Mouse (Mus musculus) kidney, embryonic 14.5 days (tissue): ENCODE measurements around the gene Gpha2. TPM values are rescaled to one million over a fixed set of nuclear protein-coding genes. Genes with fewer than 3 reads are reported as not detected.
A peak's percentile ranks its signal among the peaks of the same experiment; 100 is the strongest.

Experiments
- ATAC-seq: fragments of 200-750 bp; cut with Nextera tagmentation; 2 replicates; pipeline ENCODE4 v1.8.0; 2017; ENCODE audit warnings: moderate number of reproducible peaks, mild to moderate bottlenecking, moderate TSS enrichment, moderate library complexity; ENCODE audit not compliant: low FRiP score, low TSS enrichment
- H3K27ac ChIP-seq: fragments of 300-500 bp; sonication (generic); 2 replicates; pipeline ENCODE4 v1.5.1; 2014; ENCODE audit warnings: low read depth, mild to moderate bottlenecking, low read length, moderate library complexity, mixed read lengths
- H3K27me3 ChIP-seq: fragments of 300-500 bp; sonication (generic); 2 replicates; pipeline ENCODE4 v1.6.1; 2014; ENCODE audit warnings: mild to moderate bottlenecking, low read length; ENCODE audit not compliant: control insufficient read depth, insufficient read depth
- H3K36me3 ChIP-seq: fragments of 300-500 bp; sonication (generic); 2 replicates; pipeline ENCODE4 v1.6.1; 2014; ENCODE audit warnings: low read length, mixed read lengths; ENCODE audit not compliant: control insufficient read depth, insufficient read depth
- H3K4me1 ChIP-seq: fragments of 300-500 bp; sonication (generic); 2 replicates; pipeline ENCODE4 v1.6.1; 2014; ENCODE audit warnings: low read length, mixed read lengths; ENCODE audit not compliant: control insufficient read depth, insufficient read depth
- H3K4me2 ChIP-seq: fragments of 300-500 bp; sonication (generic); replicated peaks from 2 replicates; pipeline ENCODE4 v1.6.1; 2014; ENCODE audit warnings: low read depth, mild to moderate bottlenecking, low read length
- H3K4me3 ChIP-seq: fragments of 300-500 bp; sonication (generic); 2 replicates; pipeline ENCODE4 v1.5.1; 2014; ENCODE audit warnings: mild to moderate bottlenecking, low read length
- H3K9ac ChIP-seq: fragments of 300-500 bp; sonication (generic); 2 replicates; pipeline ENCODE4 v1.6.1; 2014; ENCODE audit warnings: low read depth, mild to moderate bottlenecking, low read length, moderate library complexity
- H3K9me3 ChIP-seq: fragments of 300-500 bp; sonication (generic); 2 replicates; pipeline ENCODE4 v1.6.1; 2016; ENCODE audit warnings: low read length; ENCODE audit not compliant: control insufficient read depth
- WGBS: fragments of 180-500 bp; shearing (Covaris S2); extraction: QIAGEN DNeasy Blood & Tissue Kit; methylation state at CpG from one replicate; pipeline ENCODE4 v1.1.7; 2014; 5-methylcytosine and 5-hydroxymethylcytosine counted together
- polyA plus RNA-seq: library from polyadenylated mRNA; unstranded; fragments of >200 nt; fragmentation: Nextera tagmentation; extraction: Ambion mirVana; gene quantifications from 2 replicates; pipeline ENCODE4 v1.2.1, GENCODE M21; 2014

Gpha2 gene
- polyA plus RNA-seq: 0.93 TPM in 1 of 2 replicates, not detected in the other

GRCm38 (mm10) chr19:6226135-6226534, at the start of gene Gpha2:
Gene Gpha2, plus strand, starts transcription at chr19:6226380.
- no peak within 1 kb of the TSS for H3K27ac ChIP-seq
- no peaks in the 10 kb centered on the region for H3K4me1 ChIP-seq
- peaks cover 28% of the 10 kb centered on the region for H3K36me3 ChIP-seq
- H3K27me3 ChIP-seq: no peaks in the 10 kb centered on the region
- H3K9me3 ChIP-seq: no peaks in the 10 kb centered on the region
- no peak within 1 kb of the TSS for H3K9ac ChIP-seq
- no peak within 1 kb of the TSS for H3K4me3 ChIP-seq
- H3K4me2 ChIP-seq: no peak within 1 kb of the TSS
- ATAC-seq: peak; percentile 66
- WGBS: 13% methylated on average over 2 of the region's 2 CpGs

DNA sequence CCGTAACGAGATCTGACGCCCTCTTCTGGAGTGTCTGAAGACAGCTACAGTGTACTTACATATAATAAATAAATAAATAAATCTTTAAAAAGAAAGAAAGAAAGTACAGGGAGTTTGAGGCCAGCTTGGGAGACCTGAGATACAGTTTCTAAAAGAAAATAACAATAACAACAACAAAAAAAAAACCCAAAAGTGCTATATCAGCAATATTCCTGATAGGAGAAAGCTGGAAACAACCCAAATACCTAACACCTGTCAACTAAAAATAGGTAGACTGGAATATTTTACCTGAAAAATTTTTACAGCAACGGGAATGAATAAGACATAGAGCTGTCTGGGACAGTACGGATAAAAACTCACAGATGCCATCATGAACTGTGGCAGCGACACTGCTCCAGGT, 47.4 kb upstream of the Gpha2 start:
- Histone ChIP-seq H3K9ac (no peak overlapping the region), H3K36me3 (no peaks in the 10 kb centered on the region), H3K27ac (no peak overlapping the region), H3K4me3 (no peak overlapping the region), H3K4me2 (no peak overlapping the region), H3K4me1 (no peaks in the 10 kb centered on the region), H3K9me3 (no peaks in the 10 kb centered on the region), H3K27me3 (no peaks in the 10 kb centered on the region)
- 93% methylated on average over 5 of the region's 6 CpGs for WGBS
- ATAC-seq: no peak

GRCm38 (mm10) chr19:6181629-6182028, 44.6 kb upstream of the Gpha2 start:
- Histone ChIP-seq H3K4me2 (no peak overlapping the region), H3K4me3 (no peak overlapping the region), H3K36me3 (no peaks in the 10 kb centered on the region), H3K4me1 (no peaks in the 10 kb centered on the region), H3K9me3 (no peaks in the 10 kb centered on the region), H3K9ac (no peak overlapping the region), H3K27ac (no peak overlapping the region), H3K27me3 (no peaks in the 10 kb centered on the region)
- 19% methylated on average over 5 of the region's 5 CpGs for WGBS
- no peak for ATAC-seq

DNA sequence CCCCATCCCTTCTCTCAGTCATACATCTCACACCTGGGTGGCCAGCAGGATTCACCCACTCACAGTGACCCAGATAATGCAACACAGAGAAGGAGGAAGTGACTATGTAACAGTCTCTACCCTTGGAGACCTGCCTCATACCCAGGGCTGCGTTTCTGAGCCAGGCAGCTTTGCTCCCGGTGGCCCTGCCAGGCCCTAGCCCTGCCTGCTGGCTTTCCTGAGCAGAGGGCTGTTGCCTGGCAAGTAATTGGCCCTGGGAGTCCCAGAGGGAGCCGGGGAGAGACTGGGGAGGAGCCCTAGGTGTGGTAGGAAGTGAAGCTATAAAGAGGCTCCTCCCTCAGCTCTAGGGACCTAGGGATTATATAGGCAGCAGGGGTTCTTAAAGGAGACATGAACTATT, 43.6 kb upstream of the Gpha2 start:
- H3K9ac ChIP-seq: no peak overlapping the region
- WGBS: 9% methylated on average over 3 of the region's 3 CpGs
- H3K27ac ChIP-seq: no peak overlapping the region
- ATAC-seq: no peak
- no peaks in the 10 kb centered on the region for H3K4me1 ChIP-seq
- no peak overlapping the region for H3K4me2 ChIP-seq
- no peaks in the 10 kb centered on the region for H3K27me3 ChIP-seq
- no peak overlapping the region for H3K4me3 ChIP-seq
- no peaks in the 10 kb centered on the region for H3K9me3 ChIP-seq
- no peaks in the 10 kb centered on the region for H3K36me3 ChIP-seq

DNA sequence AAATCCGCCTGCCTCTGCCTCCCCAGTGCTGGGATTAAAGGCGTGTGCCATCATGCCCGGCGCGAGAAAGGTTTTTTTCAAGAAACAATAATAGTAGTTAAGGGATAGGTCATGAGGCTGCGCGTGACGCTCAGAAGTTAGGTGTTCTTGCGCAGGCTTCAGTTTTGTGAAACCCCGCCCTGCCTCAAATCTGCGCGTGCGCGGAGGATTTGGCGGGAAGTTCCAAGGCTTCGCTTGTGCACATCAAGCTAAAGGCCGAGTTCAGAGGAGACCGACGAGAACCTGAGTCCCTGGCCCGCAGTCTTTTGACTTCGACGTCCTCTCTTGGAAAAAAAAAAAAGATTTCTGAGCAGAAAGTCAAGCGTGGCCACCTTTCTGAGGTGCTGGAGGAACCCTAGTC, 42.0 kb upstream of the Gpha2 start, which contains the start of gene Majin:
Gene Majin, plus strand, starts transcription at position 258 of the 400 bp plus-strand sequence.
- H3K9me3 ChIP-seq: no peaks in the 10 kb centered on the region
- H3K27ac ChIP-seq: no peak within 1 kb of the TSS
- H3K27me3 ChIP-seq: no peaks in the 10 kb centered on the region
- no peak within 1 kb of the TSS for H3K4me2 ChIP-seq
- no peak within 1 kb of the TSS for H3K9ac ChIP-seq
- H3K4me3 ChIP-seq: no peak within 1 kb of the TSS
- no peaks in the 10 kb centered on the region for H3K4me1 ChIP-seq
- 87% methylated on average over 23 of the region's 23 CpGs for WGBS
- ATAC-seq: no peak
- H3K36me3 ChIP-seq: no peaks in the 10 kb centered on the region

DNA sequence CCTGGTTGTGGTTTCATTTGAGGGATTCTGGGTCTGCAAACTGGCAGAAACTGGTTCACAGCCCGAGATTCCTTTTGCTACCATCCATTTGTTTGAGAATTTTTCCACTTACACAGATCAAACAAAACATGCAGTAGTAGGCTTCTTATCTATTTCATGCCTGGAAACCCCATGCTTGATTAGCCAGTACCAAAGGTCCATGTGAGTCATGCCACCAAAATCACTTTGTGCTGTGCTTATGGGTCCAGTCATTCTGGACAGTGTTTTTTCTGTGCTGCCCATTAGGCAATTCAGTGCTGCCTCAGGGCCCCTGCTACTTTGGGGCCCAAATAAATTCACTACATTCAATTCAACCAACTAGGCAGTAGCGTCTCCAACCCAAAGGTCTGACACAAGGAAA, 21.9 kb upstream of the Gpha2 start:
- ATAC-seq: no peak

GRCm38 (mm10) chr19:6206716-6207115, 19.5 kb upstream of the Gpha2 start:
- 74% methylated on average over 5 of the region's 5 CpGs for WGBS
- H3K27ac ChIP-seq: no peak overlapping the region
- H3K4me3 ChIP-seq: no peak overlapping the region
- H3K4me1 ChIP-seq: no peaks in the 10 kb centered on the region
- H3K27me3 ChIP-seq: no peaks in the 10 kb centered on the region
- H3K9ac ChIP-seq: no peak overlapping the region
- no peaks in the 10 kb centered on the region for H3K9me3 ChIP-seq
- no peak overlapping the region for H3K4me2 ChIP-seq
- H3K36me3 ChIP-seq: no peaks in the 10 kb centered on the region
- ATAC-seq: no peak

More for the DNA sequence above, 21.9 kb upstream of the Gpha2 start:
- Histone ChIP-seq H3K4me2 (no peak overlapping the region), H3K27me3 (no peaks in the 10 kb centered on the region), H3K4me3 (no peak overlapping the region), H3K9ac (no peak overlapping the region), H3K36me3 (no peaks in the 10 kb centered on the region), H3K27ac (no peak overlapping the region), H3K4me1 (no peaks in the 10 kb centered on the region), H3K9me3 (no peaks in the 10 kb centered on the region)
- WGBS: 77% methylated on average over 2 of the region's 2 CpGs

DNA sequence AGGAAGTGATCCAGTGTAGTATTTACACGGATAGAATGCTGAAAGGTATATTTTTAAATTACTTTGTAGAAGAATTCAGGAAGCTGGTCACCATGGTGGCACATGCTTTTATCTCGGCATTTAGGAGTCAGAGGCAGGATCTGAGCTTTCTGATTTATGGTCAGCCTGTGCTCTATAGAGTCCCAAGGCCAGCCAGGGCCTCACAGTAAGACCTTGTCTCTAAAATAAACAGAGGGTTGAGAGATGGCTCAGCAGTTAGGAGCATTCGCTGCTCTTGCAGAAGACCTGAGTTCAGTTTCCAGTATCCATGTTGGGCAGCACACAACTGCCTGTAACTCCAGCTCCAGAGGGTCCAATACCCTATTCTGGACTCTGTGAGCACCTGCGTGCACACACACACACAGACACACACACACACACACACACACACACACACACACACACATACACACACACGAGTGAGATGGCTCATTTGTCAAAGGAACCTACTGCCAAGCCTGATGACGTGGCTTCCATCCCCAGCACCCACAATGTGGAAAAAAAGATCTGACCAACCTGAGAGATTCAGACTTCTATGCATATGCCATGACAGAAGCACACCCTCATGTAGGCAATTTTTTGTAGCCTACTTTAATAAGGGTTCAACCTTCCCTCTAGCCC, 10.0 kb upstream of the Gpha2 start:
- H3K27me3 ChIP-seq: no peaks in the 10 kb centered on the region
- H3K4me2 ChIP-seq: no peak overlapping the region
- H3K4me1 ChIP-seq: no peaks in the 10 kb centered on the region
- H3K27ac ChIP-seq: no peak overlapping the region
- H3K4me3 ChIP-seq: no peak overlapping the region
- ATAC-seq: no peak
- H3K36me3 ChIP-seq: no peaks in the 10 kb centered on the region
- H3K9ac ChIP-seq: no peak overlapping the region
- H3K9me3 ChIP-seq: no peaks in the 10 kb centered on the region
- 44% methylated on average over 6 of the region's 6 CpGs for WGBS

DNA sequence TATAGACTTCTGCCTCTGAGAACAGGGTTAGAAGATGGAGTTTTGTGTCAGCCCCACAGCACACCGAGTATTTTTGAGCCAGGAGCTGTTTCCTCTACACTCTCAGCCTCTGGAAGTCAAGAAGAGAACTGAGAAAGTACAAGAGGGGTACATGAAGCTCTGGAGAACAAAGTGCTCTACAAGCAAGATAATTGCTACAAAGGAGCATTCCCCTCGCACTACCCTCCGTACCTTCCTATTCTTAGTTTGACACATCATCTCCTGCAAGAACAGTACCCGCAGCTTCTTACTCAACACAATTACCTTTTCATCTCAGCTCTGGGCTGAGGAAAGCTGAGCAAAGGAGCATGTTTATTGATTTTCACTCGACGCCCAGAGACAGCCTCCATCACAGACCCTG, 7.6 kb upstream of the Gpha2 start:
- no peaks in the 10 kb centered on the region for H3K36me3 ChIP-seq
- H3K27ac ChIP-seq: no peak overlapping the region
- H3K4me2 ChIP-seq: no peak overlapping the region
- H3K9ac ChIP-seq: no peak overlapping the region
- ATAC-seq: no peak
- 82% methylated on average over 6 of the region's 6 CpGs for WGBS
- no peaks in the 10 kb centered on the region for H3K9me3 ChIP-seq
- no peak overlapping the region for H3K4me3 ChIP-seq
- H3K27me3 ChIP-seq: no peaks in the 10 kb centered on the region
- no peaks in the 10 kb centered on the region for H3K4me1 ChIP-seq
